Mouse (Mus musculus): ENCODE results near the gene Rab3il1.

DNA sequence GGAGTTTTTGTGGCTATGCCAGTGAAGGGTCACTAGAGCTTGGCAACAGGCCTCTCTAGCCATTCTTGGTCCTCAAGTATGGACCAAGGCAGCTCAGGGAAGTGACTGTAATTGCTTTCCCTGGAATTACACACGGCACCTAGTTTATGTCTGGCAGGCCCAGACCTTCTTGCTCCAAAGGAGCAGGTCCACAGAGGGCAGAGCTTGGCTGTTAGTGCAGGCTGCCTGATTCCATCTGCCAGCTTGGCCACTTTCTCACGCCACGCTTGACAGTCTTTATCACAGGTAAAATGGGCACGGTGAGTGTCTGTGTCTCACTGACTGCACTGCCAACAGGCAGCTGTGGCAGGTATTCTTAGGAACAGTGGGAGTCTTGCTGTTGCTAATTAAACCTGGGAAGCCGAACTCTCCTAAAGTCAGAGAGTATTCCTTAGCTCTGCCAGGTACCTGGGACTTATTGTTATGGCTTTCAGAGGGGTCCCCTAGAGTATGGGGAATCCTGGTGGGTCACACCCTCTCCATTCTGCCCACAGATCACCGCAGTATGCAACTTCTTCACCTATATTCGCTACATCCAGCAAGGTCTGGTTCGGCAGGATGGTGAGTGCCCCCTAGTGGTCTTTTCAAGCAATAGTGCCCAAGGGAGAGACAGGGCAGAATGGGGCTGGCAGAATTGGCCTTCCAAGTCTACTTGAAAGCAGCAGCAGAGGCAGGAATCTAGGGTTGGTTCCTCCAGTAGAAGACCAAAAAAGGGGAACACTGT lies 31.9 kb downstream of the Rab3il1 start:
- TF ChIP-seq CTCF (IDR thresholded peaks at IDR 0.05; ENCODE audit: low read depth, low read length) (peak; percentile 89), EP300 (IDR thresholded peaks at IDR 0.05; ENCODE audit: insufficient read depth, low read depth, low read length) (no peak)

Measured in ES-Bruce4 (cell line).